Mouse (Mus musculus): Measurements from ENCODE around the gene Hdac4.
A peak's percentile ranks its signal among the peaks of the same experiment; 100 is the strongest.

The Hdac4 gene

DNA sequence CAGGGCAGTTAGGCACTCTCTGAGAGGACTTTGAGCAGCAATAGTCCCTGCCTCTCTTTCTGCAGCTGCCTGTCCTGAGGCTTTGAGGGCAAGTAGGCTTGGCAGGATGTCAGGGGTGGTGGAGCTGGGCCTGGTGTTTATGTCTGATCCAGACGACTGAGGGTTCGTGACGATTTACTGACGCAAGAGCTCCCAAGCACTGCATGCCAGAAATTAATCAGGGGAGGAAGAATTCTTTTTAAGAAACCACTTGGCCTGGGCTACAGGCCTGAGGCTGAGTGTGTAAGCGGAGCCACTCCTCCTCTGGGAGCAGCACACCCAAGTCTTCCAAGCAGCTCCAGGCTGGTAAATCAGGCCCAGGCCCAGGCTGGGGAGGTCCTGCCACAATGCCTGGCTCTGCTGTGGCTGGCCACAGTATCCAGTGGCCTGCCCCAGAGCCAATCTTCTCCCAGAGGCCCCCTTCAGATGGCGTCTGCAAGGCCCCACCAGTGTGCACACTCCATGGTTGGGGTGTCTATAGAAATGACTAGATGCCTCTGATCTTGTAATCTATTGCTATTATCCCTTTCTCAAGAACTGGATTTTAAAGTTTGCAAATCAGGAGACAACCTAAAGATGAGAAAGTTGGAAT lies 64.9 kb downstream of the Hdac4 start:
- peak in 1 of 2 experiments; percentile 61 for DNase-seq (ENCODE audit: low spot score in 2 of 2)

DNA sequence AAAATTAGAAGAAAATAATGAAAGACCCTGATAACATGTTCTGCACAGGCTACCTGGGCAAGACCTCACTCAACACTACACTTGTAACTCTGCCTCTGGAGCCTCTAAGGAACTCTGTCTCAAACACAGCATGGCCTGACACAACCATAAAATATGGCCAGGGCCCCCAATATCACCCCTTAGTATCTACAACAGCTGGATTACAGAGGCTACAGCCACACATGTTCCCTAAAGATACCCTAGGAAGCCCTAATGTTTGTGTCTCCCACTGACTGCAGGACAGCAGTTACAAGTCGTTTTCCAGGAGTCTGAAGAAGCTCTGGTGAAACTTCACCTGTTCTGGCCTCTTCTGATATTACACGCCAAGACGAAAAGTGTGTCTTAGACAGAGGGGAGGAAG lies 65.7 kb downstream of the Hdac4 start:
- DNase-seq (ENCODE audit: low spot score in 2 of 2) = no peak

DNA sequence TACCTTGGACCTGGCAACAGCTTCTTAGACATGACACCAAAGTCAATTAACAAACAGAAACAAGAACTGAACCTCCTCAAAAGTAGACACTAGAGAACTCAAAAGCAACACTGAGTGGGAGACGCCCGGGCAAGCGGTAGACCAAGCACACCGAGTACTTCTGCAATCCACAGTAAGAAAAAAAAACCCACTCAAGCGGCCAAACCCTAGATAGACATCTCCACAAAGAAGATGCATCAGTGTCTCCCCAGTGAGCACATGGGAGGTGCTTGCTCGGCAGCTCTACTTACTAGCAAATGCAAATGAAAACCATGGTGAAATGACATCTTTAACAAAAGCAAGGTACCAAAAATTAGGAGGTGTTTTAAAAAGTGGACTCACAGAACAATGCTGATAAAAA lies 67.7 kb downstream of the Hdac4 start:
- DNase-seq (ENCODE audit: low spot score in 2 of 2) = no peak

DNA sequence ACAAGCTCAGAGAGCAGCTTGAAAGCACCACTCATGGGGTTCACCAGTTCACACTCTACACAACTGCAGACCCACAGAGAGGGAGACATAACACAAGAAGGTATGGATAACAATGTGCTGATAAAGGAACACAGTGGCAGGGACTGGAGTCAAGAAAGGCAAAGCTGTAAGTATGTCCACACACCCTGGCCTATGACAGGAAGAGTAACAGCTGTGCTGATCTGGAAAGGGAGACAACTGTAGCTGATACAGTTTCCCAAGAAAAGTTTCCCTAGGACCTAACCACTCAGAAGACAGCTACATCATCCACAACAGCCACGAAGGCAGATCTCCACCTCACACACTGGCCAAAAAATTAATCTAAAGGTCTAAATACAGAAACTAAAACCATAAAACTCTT lies 68.1 kb downstream of the Hdac4 start:
- DNase-seq (ENCODE audit: low spot score in 2 of 2) = no peak

DNA sequence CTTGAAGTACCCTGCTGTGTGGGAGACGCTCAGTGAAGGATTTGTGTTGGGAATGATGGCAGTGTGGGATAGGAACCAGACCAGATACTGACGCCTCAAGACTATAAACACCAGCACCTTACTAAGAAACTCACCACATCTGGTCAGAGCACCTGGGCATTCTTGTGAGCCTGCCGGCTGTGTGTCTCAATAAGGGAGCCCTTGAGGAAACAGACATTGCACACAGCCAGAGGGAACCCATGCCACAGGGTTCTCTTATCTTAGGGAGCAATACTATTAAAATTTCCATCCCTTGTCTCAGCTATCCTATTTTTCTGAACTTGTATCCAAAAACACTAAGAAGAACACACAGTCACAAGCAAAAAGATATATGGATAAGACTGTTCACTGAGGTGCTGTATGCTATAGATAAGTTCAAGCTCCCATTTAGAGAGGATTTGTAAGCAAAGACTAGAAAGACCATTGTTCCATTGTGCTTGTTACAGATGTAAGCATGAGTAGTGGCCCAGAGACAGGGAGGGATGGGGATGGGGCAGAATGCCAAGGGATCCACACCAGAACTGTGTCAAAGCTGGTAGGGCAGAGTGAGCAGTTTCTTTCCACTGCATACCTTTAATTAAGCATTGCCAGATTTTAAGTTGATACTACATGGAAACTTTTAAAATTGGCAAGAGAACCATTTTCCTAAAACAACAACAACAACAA lies 70.8 kb downstream of the Hdac4 start:
- DNase-seq (ENCODE audit: low spot score in 2 of 2) = no peak

DNA sequence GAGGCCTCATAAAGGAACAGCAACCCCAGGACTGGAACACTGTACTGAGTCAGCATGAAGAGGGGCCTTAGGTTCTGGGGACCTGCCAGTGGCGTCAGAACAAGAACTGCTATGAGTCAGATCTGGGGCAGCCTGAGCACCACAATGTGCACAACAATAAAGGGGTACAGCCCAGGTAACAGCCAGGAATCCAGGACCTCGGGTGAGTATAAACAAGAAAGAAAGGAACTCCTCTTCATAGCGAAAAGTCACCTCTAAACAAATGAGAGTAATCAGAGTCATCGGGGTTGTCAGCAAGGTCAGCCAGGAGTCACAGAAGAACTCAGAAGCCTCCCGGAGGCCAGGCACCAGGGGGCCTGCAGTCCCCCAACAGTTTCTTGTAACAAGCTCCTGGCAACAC lies 76.2 kb downstream of the Hdac4 start:
- DNase-seq (ENCODE audit: low spot score in 2 of 2) = no peak

DNA sequence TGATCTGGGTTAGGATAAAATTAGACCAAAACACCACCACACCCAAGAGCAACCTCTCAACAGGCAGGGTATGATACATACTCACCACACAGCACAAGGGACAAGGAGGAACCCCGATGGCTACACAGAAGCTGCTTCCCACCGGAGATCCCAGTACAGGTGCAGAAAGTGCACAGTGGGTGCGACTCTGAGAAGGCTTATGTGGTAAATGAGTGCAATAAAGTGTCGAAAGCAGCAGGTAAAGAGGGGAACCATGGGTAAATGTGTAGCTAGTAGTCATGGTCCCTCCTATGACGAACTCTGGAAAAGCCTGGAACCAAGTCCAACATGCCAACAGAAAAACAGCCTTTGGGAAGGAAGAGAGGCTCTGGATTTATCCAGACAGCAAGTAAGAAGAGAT lies 77.9 kb downstream of the Hdac4 start:
- DNase-seq (ENCODE audit: low spot score in 2 of 2) = no peak

DNA sequence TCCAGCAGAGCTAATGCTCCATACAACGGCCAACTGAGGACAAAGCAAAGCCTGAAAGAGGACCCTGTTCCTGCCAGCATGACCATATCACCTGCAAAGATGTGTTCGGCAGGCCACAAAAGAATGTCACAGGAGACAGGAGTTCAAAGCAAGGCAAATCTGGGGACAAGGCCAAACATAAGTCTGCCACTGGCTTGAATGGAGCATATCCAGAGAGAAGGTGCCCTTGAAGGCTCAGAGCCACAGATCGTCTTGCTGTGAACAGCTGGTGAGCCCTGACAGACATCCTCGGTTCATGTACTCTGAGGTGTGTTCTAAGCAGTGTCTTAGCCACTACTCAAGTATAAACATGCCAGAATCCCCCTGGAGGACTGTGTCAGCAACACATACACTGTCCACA lies 79.3 kb downstream of the Hdac4 start:
- no peak for DNase-seq (ENCODE audit: low spot score in 2 of 2)

DNA sequence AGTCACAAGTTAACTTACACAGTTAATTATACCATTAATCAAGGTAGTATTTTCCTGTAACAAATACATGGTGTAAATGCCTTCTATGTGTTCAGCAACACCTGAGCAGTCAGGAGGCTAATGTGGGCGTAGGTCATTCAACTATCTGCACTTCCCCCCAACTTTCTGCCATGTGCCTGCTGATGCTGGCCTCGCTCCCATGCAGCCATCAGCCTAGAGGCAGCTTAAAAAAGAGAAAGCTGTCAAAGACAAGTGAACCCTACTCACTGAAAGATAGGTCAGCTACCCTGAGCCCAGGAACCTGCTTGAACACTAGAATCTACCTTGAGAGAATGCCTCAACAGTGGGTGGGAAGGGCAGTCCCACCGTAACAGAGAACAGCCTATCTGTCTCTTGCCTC lies 81.4 kb downstream of the Hdac4 start:
- DNase-seq (ENCODE audit: low spot score in 2 of 2) = no peak

DNA sequence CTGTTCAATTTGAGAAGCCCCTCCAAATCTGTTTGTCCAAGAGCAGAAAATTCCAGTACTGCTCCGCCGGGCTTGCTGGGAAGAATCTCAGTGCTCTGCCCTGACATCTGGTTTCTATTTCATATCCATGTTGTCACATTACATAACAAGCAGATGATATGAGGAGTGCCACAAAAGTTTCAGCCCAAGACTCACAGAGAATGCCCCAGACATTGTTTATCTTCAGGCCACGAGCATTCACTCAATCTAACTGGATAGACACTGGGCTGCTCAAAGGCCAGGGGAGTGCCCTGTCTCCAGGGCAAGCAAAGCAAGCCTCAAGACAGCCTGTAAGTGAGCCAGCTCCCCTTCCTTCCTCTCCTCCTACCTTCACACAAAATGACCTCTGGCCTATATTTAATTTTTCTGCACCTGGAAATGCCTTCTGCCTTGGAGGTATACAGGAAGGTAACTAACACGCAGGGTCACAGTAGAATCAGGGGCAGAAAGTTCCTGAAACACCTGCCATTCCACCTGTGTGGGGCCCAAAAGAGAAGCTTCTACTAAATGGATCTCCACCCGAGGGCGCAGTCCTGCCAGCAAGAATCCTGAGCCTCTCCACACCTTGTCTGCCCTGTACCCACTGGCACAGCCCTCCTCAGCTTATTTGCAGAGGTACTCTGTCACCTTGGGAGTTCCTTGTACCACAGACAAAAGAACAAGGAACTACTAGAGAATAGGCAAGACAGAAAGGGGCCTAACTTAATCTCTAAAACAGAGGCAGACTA lies 82.1 kb downstream of the Hdac4 start:
- DNase-seq (ENCODE audit: low spot score in 2 of 2) = no peak

DNA sequence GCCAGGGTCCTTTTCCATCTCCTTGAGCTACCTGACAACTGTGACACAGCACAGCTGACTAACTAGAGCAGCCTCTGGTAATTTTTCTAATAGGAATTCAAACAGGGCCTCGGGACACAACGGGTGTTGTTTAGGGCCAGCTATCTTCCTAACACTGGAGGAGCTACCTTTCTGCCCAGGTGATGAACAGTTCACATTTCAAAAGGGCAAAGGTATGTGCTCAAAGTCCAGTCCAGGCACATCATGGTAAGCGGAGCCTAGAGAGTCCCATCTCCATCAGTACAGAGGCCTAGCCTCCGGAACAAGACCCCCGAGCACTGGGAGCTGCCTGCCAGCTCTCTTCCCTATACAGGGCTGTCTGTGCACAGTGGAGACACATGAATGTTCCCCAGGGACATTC lies 82.9 kb downstream of the Hdac4 start:
- DNase-seq (ENCODE audit: low spot score in 2 of 2) = no peak

DNA sequence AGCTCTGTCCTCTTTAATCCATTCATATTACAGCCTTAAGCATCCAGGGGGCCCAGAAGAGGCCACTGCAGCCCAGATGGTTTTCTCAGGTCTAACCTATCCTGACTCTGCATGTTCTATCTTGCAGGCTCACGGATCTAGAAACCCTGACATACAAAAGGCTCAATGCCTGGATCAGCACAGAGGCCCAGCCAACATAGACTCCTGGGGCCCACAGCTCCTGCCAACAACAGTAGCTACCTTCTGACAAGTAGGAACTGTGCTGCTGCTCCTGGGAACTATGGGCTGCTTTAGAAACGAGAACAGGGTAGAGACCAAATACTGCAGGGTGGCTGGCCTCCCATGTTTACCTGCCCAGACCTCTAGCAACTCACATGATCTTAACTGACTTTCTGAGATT lies 83.9 kb downstream of the Hdac4 start:
- DNase-seq (ENCODE audit: low spot score in 2 of 2) = no peak

DNA sequence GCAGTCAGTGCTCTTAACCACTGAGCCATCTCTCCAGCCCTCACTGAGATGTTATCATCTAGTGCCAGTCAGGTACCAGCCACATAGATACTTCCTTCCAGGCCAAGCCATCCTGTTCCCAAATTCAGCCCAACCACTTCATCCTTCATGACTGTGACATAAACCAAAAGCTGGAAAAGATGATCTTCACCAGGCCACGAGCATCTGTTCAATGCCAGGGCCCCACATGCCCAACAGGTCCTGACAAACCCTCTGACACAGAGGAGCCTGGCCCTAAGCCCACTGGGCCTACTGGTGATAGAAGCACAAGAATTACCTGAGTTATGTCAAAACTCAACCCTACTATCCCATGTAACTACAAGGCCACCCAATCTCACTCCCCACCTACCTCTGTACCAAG lies 84.5 kb downstream of the Hdac4 start:
- no peak for DNase-seq (ENCODE audit: low spot score in 2 of 2)

DNA sequence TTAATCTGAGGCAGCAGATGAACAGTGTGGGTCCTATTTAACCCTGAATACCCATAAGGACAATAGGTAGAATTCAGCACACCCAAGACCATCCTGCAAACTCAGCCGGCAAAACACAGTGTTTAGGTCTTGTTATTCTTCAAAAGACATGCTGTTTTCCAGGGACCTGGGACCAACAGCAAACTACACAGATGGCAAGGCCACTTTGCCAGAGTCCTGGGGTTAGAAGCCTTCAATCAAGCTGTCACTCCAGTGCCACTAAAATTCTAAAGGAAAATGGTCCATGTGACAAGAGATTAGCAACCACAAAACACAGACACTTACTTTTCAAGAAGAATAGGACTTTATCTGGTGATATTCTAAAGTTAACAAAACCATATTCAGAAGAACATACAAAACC lies 86.3 kb downstream of the Hdac4 start:
- no peak for DNase-seq (ENCODE audit: low spot score in 2 of 2)

DNA sequence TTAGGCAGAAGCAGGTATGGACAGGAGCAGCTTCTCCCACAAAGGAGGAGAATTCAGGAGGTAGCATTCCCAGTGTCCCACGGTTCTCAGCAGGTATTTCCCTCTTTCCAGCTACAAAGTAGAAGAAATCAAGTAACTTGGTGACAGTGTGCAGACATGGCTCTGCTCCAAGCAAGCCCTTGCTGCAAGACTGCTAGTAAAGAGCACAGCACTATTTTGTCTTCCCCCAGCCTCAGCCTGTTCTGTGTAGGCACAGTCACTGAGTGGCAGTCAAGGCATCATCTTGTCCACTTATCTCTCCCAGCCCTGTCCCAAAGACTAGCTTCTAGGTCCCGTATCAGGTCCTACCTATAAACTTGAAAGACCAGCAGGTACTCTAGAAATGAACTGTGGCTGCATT lies 86.9 kb downstream of the Hdac4 start:
- DNase-seq (ENCODE audit: low spot score in 2 of 2) = no peak

DNA sequence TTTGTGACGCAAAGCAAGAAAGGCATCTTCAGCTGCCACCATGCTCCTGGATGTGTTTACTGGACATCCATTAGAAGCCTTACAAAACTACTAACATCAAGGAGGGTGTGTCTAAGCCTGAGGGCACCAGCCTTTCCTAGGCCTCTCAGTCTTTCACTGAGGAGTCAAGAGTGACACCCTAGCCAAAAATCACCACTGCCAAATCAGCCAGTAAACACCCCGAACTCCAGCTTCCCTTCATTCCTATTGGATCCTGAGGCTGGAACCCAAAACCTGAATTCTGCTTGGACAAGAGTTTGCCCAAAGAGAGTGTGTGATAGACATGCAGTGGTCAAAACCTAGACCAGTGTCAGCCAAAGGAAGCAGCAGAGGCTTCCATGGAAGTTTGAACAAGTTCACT lies 87.5 kb downstream of the Hdac4 start:
- DNase-seq (ENCODE audit: low spot score in 2 of 2) = no peak

DNA sequence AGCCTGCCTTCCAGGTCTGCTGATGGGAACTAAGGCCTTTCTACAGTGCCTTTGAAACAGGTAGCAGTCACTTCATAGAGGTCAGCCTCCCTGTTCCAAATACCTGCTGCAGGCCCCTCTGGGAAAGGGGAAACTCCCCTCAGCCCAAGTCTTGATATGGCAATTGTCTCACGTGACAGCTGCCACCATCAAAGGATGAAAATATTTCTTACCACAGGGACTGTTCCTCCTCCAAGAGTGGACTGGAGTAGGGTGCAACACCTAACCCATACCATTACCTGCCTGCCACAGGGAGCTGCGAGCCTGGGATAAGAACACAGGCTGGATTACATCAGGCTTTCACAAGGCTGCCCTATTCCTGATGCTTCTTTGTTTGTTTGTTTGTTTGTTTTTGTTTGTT lies 88.0 kb downstream of the Hdac4 start:
- no peak for DNase-seq (ENCODE audit: low spot score in 2 of 2)

DNA sequence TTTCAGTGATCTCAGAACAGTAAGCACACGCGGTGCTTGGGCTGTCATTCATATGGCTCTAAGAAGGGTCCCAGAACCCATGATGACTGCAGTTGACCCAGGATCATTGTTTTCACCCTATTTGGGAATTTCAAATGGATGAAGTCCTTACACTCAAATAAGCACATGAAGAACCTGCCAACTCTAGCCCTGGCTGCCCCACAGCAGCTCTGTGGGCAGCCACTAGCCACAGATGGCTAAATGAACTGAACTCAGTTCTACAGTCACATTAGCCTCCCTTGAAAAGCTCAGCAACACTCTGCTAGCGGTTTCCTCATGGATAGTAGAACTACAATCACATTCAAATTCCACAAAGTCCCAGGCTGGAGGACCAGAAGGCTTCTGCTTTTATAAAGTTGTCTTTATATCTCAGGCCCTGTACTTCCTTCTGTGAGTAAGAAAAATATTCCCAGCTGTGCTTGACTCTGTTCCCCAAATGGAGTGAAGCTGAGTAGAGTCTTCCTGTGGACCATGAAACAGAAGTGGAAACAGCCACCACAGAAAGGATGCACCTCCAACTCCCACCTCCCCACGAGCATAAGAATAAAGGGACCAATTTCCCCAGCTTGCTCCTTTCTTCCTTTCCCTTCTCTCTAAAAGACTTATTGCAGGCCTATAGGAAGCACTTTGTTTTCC lies 88.9 kb downstream of the Hdac4 start:
- no peak for DNase-seq (ENCODE audit: low spot score in 2 of 2)

DNA sequence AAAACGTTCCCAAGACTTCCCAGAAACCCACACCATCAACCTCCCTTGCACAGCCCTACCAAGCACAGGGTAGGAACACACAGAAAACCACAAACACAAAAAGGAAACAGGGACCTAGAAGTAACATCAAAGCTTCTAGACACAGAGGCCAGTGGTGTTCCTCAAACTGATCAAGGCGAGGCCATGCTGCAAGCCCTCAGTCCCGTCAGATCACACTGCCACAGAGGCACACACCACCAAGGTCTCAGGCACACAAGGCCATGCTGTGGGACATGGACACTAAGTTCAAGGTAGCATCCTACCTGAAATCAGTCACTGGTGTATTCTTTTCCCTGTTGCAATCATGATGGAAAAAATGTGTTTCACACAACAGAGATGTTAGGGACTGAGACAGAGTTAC lies 90.8 kb downstream of the Hdac4 start:
- DNase-seq (ENCODE audit: low spot score in 2 of 2) = no peak

DNA sequence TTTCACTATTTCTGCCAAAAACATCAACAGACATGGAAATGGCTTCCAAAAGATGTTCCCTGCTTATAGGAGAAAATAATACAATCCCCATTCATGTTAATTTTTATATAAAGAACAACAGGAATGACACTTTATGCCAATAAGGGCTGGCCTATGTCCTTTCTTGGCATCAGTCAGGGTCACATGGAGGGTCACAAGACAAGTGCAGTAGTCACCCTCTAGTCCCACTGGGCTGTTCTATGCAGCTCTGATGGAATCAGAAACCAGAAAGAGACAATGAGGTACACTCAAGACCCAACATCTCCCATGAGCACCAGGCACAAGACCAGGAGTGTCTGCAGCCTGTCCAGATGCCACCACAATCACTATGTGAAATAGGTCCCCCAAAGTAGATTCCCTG lies 91.5 kb downstream of the Hdac4 start:
- DNase-seq (ENCODE audit: low spot score in 2 of 2) = no peak

DNA sequence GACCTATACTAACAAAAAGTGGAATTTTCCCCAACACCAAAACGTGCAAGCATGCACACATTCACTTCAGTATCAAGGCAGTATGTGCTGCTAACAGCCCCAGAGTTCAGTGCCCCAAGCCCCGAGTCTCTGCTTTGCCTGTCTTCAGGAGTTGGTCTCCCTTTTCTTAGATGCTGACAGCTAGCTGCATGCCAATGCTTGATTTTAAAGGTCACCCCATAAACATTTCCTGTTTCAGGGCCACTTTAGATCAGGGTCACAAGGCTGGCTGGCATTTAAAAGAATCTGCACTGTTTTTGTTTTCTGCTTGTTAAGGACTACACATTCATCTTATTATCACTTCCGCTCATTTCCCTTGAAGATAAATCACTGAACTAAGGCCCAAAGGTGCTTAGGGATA lies 92.1 kb downstream of the Hdac4 start:
- DNase-seq (ENCODE audit: low spot score in 2 of 2) = no peak

DNA sequence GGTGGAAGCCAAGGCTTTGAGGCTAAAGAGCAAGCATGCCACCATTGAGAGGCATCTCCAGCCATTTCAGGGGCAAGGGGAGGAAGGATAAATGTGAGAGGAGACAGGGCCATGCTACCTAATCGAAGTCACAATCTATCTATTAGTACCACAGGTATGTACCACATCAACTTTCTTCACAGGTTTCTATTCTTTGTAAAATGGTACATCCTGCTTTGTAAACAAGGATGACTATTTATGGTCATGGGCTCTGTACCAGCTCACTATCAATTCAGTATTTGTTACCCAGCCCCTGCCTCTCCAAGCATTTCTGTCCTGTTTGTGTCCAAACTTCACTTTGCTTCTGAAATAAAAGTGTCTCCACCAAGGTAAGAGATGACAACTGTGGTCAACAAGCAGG lies 92.7 kb downstream of the Hdac4 start:
- no peak for DNase-seq (ENCODE audit: low spot score in 2 of 2)
